Mouse (Mus musculus) CH12.LX (cell line): ENCODE measurements around the gene Gm20422. TPM values are rescaled to one million over a fixed set of nuclear protein-coding genes. Genes with fewer than 3 reads are reported as not detected.

Source experiments
- DNase-seq: peaks from one replicate; pipeline ENCODE4 v3.0.0-alpha.2; 2013; ENCODE audit errors: extremely low read depth
- H3K27ac ChIP-seq: 2 replicates; pipeline ENCODE4 v1.5.1; 2012; ENCODE audit warnings: low read depth, mild to moderate bottlenecking, control low read depth, moderate library complexity; ENCODE audit not compliant: insufficient read depth
- H3K27me3 ChIP-seq: replicated peaks from 2 replicates; pipeline ENCODE3; 2012; ENCODE audit warnings: inconsistent platforms
- H3K36me3 ChIP-seq, 2 experiments: replicated peaks in 1 of 2; 2 replicates each; pipeline versions ENCODE3 to v1.6.1; 2012; ENCODE audit warnings: inconsistent platforms in 1 of 2, low read length in 1 of 2, mild to moderate bottlenecking in 1 of 2, mixed read lengths in 1 of 2, moderate library complexity in 1 of 2; ENCODE audit not compliant: control insufficient read depth in 1 of 2, insufficient read depth in 1 of 2
- H3K4me1 ChIP-seq, 2 experiments: 2 replicates each; pipeline ENCODE4 v1.6.1; 2012; ENCODE audit warnings: inconsistent platforms in 1 of 2, moderate library complexity in 1 of 2; ENCODE audit not compliant: insufficient read depth in 2 of 2, control insufficient read depth in 1 of 2
- H3K4me2 ChIP-seq: 2 replicates; pipeline ENCODE4 v1.6.1; 2012; ENCODE audit warnings: low read depth, mild to moderate bottlenecking, control low read depth; ENCODE audit not compliant: poor library complexity, insufficient read depth, severe bottlenecking
- H3K4me3 ChIP-seq, 3 experiments: fragments of 150-350 bp in 1 of 3; sonication (generic) in 1 of 3; replicated peaks in 1 of 3; 2 replicates each; pipeline versions ENCODE3 to v1.5.1; 2011 to 2012; ENCODE audit warnings: low read depth in 2 of 3, low read length in 2 of 3, mild to moderate bottlenecking in 2 of 3, moderate library complexity in 2 of 3, control low read depth in 1 of 3, improper control_type of control experiment in 1 of 3, inconsistent platforms in 1 of 3, mixed read lengths in 1 of 3; ENCODE audit not compliant: poor library complexity in 1 of 3
- H3K79me2 ChIP-seq: replicated peaks from 2 replicates; pipeline ENCODE4 v1.6.1; 2012; ENCODE audit warnings: mild to moderate bottlenecking, moderate library complexity; ENCODE audit not compliant: control insufficient read depth, poor library complexity, insufficient read depth, severe bottlenecking; ENCODE audit errors: extremely low read depth
- H3K9ac ChIP-seq: 2 replicates; pipeline ENCODE4 v1.6.1; 2012; ENCODE audit warnings: low read depth, mild to moderate bottlenecking, control low read depth, moderate library complexity; ENCODE audit not compliant: insufficient read depth
- H3K9me3 ChIP-seq: replicated peaks from 2 replicates; pipeline ENCODE3; 2012; ENCODE audit warnings: low read length, inconsistent platforms, mixed read lengths
- BHLHE40 ChIP-seq: IDR thresholded peaks from 2 replicates; pipeline ENCODE4 v1.6.1; 2011; ENCODE audit warnings: mild to moderate bottlenecking, low read depth, low read length, improper control_type of control experiment
- CHD1 ChIP-seq: IDR thresholded peaks from 2 replicates; pipeline ENCODE4 v1.6.1; 2012; ENCODE audit warnings: low read depth, low read length, improper control_type of control experiment, inconsistent platforms
- CHD2 ChIP-seq: IDR thresholded peaks from 2 replicates; pipeline ENCODE4 v1.6.1; 2011; ENCODE audit warnings: low read length, improper control_type of control experiment
- E2F4 ChIP-seq: IDR thresholded peaks from 2 replicates; pipeline ENCODE4 v1.6.1; 2011; ENCODE audit warnings: low read depth, low read length, improper control_type of control experiment; ENCODE audit not compliant: insufficient replicate concordance
- ELF1 ChIP-seq: IDR thresholded peaks from 2 replicates; pipeline ENCODE4 v1.6.1; 2014; ENCODE audit warnings: low read depth, mild to moderate bottlenecking, inconsistent platforms, low read length, improper control_type of control experiment
- EP300 ChIP-seq: IDR thresholded peaks from 2 replicates; pipeline ENCODE4 v1.6.1; 2011; ENCODE audit warnings: low read length, improper control_type of control experiment
- ETS1 ChIP-seq: conservative IDR thresholded peaks from 2 replicates; pipeline ENCODE4 v1.6.1; 2012; ENCODE audit warnings: low read depth, mild to moderate bottlenecking, inconsistent platforms, low read length, improper control_type of control experiment, moderate library complexity
- GABPA ChIP-seq: IDR thresholded peaks from 2 replicates; pipeline ENCODE4 v1.6.1; 2012; ENCODE audit warnings: low read depth, low read length, improper control_type of control experiment, inconsistent platforms; ENCODE audit not compliant: insufficient replicate concordance
- HCFC1 ChIP-seq: IDR thresholded peaks from 2 replicates; pipeline ENCODE4 v1.6.1; 2012; ENCODE audit warnings: low read depth, mild to moderate bottlenecking, inconsistent platforms, low read length, improper control_type of control experiment
- JUND ChIP-seq: conservative IDR thresholded peaks from 2 replicates; pipeline ENCODE4 v1.6.1; 2011; ENCODE audit warnings: low read depth, low read length, improper control_type of control experiment
- KAT2A ChIP-seq: IDR thresholded peaks from 2 replicates; pipeline ENCODE4 v1.6.1; 2012; ENCODE audit warnings: low read length, improper control_type of control experiment, inconsistent platforms; ENCODE audit not compliant: insufficient replicate concordance
- MAFK ChIP-seq: IDR thresholded peaks from 2 replicates; pipeline ENCODE4 v1.6.1; 2011; ENCODE audit warnings: low read length, improper control_type of control experiment; ENCODE audit not compliant: insufficient replicate concordance
- MAX ChIP-seq: IDR thresholded peaks from 2 replicates; pipeline ENCODE4 v1.6.1; 2011; ENCODE audit warnings: low read length, improper control_type of control experiment
- MAZ ChIP-seq: IDR thresholded peaks from 2 replicates; pipeline ENCODE4 v1.6.1; 2012; ENCODE audit warnings: low read depth, mild to moderate bottlenecking, inconsistent platforms, low read length, improper control_type of control experiment, moderate library complexity
- MEF2A ChIP-seq: IDR thresholded peaks from 2 replicates; pipeline ENCODE4 v1.6.1; 2014; ENCODE audit warnings: low read depth, mild to moderate bottlenecking, inconsistent platforms, low read length, improper control_type of control experiment, borderline replicate concordance
- MXI1 ChIP-seq: IDR thresholded peaks from 2 replicates; pipeline ENCODE4 v1.6.1; 2011; ENCODE audit warnings: mild to moderate bottlenecking, low read depth, low read length, improper control_type of control experiment
- MYC ChIP-seq: IDR thresholded peaks from 2 replicates; pipeline ENCODE4 v1.6.1; 2011; ENCODE audit warnings: low read depth, mild to moderate bottlenecking, improper control_type of control experiment, low read length
- NRF1 ChIP-seq: IDR thresholded peaks from 2 replicates; pipeline ENCODE4 v1.6.1; 2014; ENCODE audit warnings: low read depth, mild to moderate bottlenecking, inconsistent platforms, low read length, improper control_type of control experiment, moderate library complexity
- PAX5 ChIP-seq: IDR thresholded peaks from 2 replicates; pipeline ENCODE4 v1.6.1; 2012; ENCODE audit warnings: low read length, inconsistent platforms, mixed read lengths
- POLR2A ChIP-seq: IDR thresholded peaks from 2 replicates; pipeline ENCODE4 v1.6.1; 2011; ENCODE audit warnings: low read depth, mild to moderate bottlenecking, improper control_type of control experiment, low read length
- RAD21 ChIP-seq: IDR thresholded peaks from 2 replicates; pipeline ENCODE4 v1.6.1; 2011; ENCODE audit warnings: low read depth, mild to moderate bottlenecking, low read length, improper control_type of control experiment, moderate library complexity
- RCOR1 ChIP-seq: conservative IDR thresholded peaks from 2 replicates; pipeline ENCODE4 v1.6.1; 2012; ENCODE audit warnings: low read depth, mild to moderate bottlenecking, inconsistent platforms, low read length, improper control_type of control experiment
- SIN3A ChIP-seq: IDR thresholded peaks from 2 replicates; pipeline ENCODE4 v1.6.1; 2012; ENCODE audit warnings: low read length, improper control_type of control experiment, inconsistent platforms
- SMC3 ChIP-seq: IDR thresholded peaks from 2 replicates; pipeline ENCODE4 v1.6.1; 2011; ENCODE audit warnings: low read depth, low read length, improper control_type of control experiment
- TCF12 ChIP-seq: IDR thresholded peaks from 2 replicates; pipeline ENCODE4 v1.6.1; 2014; ENCODE audit warnings: low read depth, mild to moderate bottlenecking, inconsistent platforms, low read length, improper control_type of control experiment
- UBTF ChIP-seq: IDR thresholded peaks from 2 replicates; pipeline ENCODE4 v1.6.1; 2012; ENCODE audit warnings: low read depth, mild to moderate bottlenecking, inconsistent platforms, low read length, improper control_type of control experiment, moderate library complexity
- USF2 ChIP-seq: conservative IDR thresholded peaks from 2 replicates; pipeline ENCODE4 v1.6.1; 2011; ENCODE audit warnings: low read depth, low read length, improper control_type of control experiment
- ZC3H11A ChIP-seq: IDR thresholded peaks from 2 replicates; pipeline ENCODE4 v1.6.1; 2012; ENCODE audit warnings: low read depth, mild to moderate bottlenecking, inconsistent platforms, low read length, improper control_type of control experiment
- ZKSCAN1 ChIP-seq: IDR thresholded peaks from 2 replicates; pipeline ENCODE4 v1.6.1; 2012; ENCODE audit warnings: low read depth, inconsistent platforms, low read length, improper control_type of control experiment, borderline replicate concordance
- ZMIZ1 ChIP-seq: IDR thresholded peaks from 2 replicates; pipeline ENCODE4 v1.6.1; 2012; ENCODE audit warnings: low read depth, mild to moderate bottlenecking, inconsistent platforms, low read length, improper control_type of control experiment
- ZNF384 ChIP-seq: IDR thresholded peaks from 2 replicates; pipeline ENCODE4 v1.6.1; 2012; ENCODE audit warnings: low read depth, low read length, improper control_type of control experiment, inconsistent platforms
- dilution Hi-C: fragments of 300-500 bp; cut with MboI; formaldehyde crosslinking; loops from 2 replicates; pipeline ENCODE4 v1.14.3; 2020; ENCODE audit warnings: low sequenced_read_pairs; ENCODE audit not compliant: extremely low pct_unique_long_range_greater_than_20kb, extremely low pct_ligation_motif_present
- in situ Hi-C: fragments of 300-500 bp; cut with MboI; formaldehyde crosslinking; loops from 3 replicates; pipeline ENCODE4 v1.14.3; 2019; ENCODE audit warnings: low sequenced_read_pairs, low pct_ligation_motif_present, low pct_unique_long_range_greater_than_20kb, mixed read lengths
- polyA plus RNA-seq: library from polyadenylated mRNA; unstranded; fragments of >175 nt; gene quantifications from 2 replicates; pipeline ENCODE4 v1.2.1, GENCODE M21; 2012; ENCODE audit warnings: low read depth; ENCODE audit not compliant: insufficient read length
- total RNA-seq, 2 experiments: library from RNA; depleted of rRNA; stranded (reverse); fragments of 300-350 nt in 1 of 2; fragments of >200 nt in 1 of 2; gene quantifications; 2 replicates each; pipeline ENCODE4 v1.2.3; 2012 to 2014

Gm20422 gene
- total and polyA plus RNA-seq, 3 experiments: 1.4 to 2.0 (median 1.6) TPM

- H3K4me2 ChIP-seq: peak overlapping the region; percentile 81
- no peaks in the 10 kb centered on the region for H3K9me3 ChIP-seq
- H3K27me3 ChIP-seq: no peaks in the 10 kb centered on the region
- peak overlapping the region; percentile 67 to 100 (median 78) for H3K4me3 ChIP-seq
- TF ChIP-seq CHD1 (0 out of 2 replicates have a peak, but pooled peaks have one; percentile 13), CHD2 (no peak), SIN3A (peak; percentile 56; the same call in 1 of the 2 replicates), ZNF384 (peak; percentile 78), MYC (peak; percentile 3; the same call in 1 of the 2 replicates)
- TF ChIP-seq, all 38 proteins: peak for 4
- peak; percentile 44 for DNase-seq
- dilution Hi-C loops (no loop called here), in situ Hi-C loops (no loop called here)
- H3K4me1 ChIP-seq: peaks cover 9 to 29% of the 10 kb centered on the region in 2 experiments
- peaks cover 28% of the 10 kb centered on the region for H3K79me2 ChIP-seq
- H3K36me3 ChIP-seq: peaks cover 32 to 43% of the 10 kb centered on the region in 2 experiments
- H3K9ac ChIP-seq: peak overlapping the region; percentile 93
- H3K27ac ChIP-seq: peak overlapping the region; percentile 85
Observed at GRCm38 (mm10) chr8:69791415-69792068, 16.9 kb upstream of the Gm20422 start.

GRCm38 (mm10) chr8:69790773-69791367, 16.2 kb upstream of the Gm20422 start, which contains the start of the genes Atp13a1 and Zfp866:
Gene Atp13a1 (plus strand): TSS chr8:69791163.
Gene Zfp866 (minus strand): TSS chr8:69791178.
- H3K4me3 ChIP-seq: peak within 1 kb of the TSS; percentile 67 to 100 (median 78)
- H3K9me3 ChIP-seq: no peaks in the 10 kb centered on the region
- in situ Hi-C loops (no loop called here), dilution Hi-C loops (no loop called here)
- DNase-seq: peak; percentile 94
- H3K27ac ChIP-seq: peak within 1 kb of the TSS; percentile 85
- H3K79me2 ChIP-seq: peaks cover 28% of the 10 kb centered on the region
- H3K4me1 ChIP-seq: peaks cover 9 to 29% of the 10 kb centered on the region in 2 experiments
- peak within 1 kb of the TSS; percentile 92 for H3K4me2 ChIP-seq
- H3K27me3 ChIP-seq: no peaks in the 10 kb centered on the region
- H3K36me3 ChIP-seq: peaks cover 25 to 37% of the 10 kb centered on the region in 2 experiments
- peak within 1 kb of the TSS; percentile 93 for H3K9ac ChIP-seq
- TF ChIP-seq RAD21 (no peak), MAX (peak; percentile 70), EP300 (no peak), USF2 (no peak), NRF1 (peak; percentile 19), ZMIZ1 (peak; percentile 80; the same call in 1 of the 2 replicates), KAT2A (peak; percentile 69; the same call in 1 of the 2 replicates), ELF1 (peak; percentile 95), POLR2A (peak; percentile 92), RCOR1 (no peak), TCF12 (peak; percentile 96), MAFK (no peak), MAZ (no peak), JUND (no peak), ETS1 (no peak), HCFC1 (peak; percentile 87), GABPA (no peak; the same call in 1 of the 2 replicates), SMC3 (no peak), MEF2A (no peak), PAX5 (no peak), ZC3H11A (no peak), ZKSCAN1 (no peak), UBTF (no peak), MXI1 (no peak), BHLHE40 (no peak), E2F4 (no peak), CHD1 (0 out of 2 replicates have a peak, but pooled peaks have one; percentile 1)
